Mouse (Mus musculus): ENCODE results near the gene Prelp. TPM values are rescaled to one million over a fixed set of nuclear protein-coding genes. Genes with fewer than 3 reads are reported as not detected.

The Prelp gene
- total RNA-seq, 4 experiments from 2014 or later: 40.0 to 103 (median 53.5) TPM

DNA sequence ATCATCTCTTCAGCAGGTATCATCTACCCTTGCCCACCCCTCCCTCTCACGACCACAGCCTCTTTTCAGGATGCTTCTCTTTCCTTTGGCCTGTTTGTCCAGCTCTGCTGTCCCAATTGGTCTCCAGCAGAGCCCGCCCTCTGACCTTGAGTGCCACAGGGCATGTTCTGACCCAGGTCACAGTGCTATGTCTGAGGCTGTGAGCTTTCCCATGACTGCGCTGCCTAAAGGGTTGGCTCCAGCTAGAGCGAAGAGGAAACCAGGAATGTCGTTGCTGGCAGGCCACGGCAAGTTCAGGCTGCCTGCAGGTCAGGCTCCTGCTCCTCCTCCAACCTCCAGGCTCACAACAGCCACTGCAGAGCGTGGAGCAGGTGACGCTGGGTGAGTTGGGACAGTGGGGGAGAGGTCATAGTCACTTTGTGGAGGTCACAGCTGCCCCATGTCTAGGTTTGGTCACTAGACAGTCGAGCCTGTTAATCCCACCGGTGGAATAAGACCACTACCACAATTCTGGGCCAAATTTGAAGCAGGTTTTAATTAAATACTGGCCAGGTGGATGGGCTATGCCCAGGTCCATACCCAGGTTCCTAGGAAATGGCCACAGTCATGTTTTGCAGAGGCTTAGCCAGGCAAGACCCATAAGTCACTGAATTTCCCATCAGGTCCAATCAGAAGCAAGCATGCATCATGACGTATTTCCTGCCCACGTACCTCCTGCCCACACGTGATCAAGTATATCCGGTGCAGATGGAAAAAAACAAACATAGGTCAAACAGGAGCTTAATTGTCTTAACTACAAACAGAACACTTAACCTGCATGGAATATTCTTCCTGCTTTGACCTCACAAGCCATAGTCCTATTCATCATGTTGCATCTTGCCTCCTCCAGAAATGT is 12.3 kb upstream of the Prelp start:
- DNase-seq: no peak

DNA sequence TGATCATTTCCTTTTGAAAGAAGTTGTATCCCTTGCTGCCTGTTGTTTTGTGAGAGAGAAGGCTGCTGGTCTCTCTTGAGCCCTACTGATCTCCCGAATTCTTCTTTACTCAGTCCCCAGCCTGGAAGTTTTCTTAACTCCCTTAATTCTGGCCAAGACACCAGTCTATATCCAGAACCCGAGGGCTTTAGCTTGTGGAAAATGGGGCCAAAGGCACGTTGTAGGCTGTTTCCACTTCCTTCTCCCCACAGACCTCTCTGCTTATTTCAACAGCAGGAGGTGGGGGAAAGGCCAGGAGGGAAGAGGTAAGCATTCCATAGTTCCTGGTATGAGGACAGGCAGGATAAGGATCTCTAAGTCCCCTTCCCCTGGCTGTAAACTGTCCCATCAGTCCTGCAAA is 8.8 kb upstream of the Prelp start:
- DNase-seq: no peak

DNA sequence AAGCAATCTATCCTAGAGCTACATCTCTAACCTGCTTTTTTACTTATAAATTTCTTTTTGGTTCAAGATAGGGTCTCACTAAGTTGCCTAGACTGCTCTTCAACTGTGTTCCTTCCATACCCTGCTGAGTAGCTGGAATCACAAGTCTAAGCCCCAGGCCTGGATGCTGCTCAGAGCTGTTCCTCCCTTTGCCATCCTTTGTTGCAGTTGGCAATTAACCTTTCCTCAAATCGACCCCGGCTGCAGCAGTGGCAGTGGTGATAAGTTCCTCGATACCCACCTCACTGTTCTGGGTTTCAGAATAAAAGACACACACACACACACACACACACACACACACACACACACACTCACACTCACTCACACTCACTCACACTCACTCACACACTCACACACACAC is 4.0 kb upstream of the Prelp start:
- DNase-seq: no peak

DNA sequence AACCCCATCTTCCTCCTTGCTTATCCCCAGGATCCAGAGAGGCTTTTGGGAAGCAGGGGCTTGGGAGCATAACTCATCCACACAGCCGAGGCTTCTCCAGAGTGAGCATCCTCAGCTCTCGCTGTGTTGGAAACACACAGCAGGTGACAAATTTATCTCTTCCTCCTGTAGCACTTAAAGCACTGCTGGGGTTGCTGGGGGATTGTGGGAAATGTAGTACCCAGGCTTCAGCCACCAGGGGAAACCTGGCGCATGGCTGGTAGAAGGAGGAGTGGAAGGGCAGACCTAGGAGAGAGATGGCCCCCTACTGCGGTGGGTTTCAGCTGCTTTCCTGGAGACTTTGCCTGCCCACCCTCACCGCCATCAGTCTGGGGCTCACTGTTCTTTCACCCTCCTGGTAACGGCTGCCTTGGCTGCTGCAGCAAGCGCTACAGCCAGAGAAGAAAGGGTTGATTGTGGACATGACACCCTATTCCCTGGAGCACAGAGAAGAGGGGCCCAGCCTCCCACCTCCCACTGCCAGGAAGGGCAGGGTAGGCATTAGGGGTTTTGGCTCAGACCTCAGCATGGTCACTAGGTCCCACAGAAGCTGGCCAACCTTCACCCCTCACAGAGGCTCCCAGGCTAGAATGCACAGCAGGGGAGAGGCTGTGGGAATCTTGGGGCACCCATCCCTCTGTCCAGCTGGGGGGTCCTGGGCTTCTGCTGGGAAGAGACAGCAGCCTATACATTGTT is 3.1 kb upstream of the Prelp start:
- DNase-seq: no peak

DNA sequence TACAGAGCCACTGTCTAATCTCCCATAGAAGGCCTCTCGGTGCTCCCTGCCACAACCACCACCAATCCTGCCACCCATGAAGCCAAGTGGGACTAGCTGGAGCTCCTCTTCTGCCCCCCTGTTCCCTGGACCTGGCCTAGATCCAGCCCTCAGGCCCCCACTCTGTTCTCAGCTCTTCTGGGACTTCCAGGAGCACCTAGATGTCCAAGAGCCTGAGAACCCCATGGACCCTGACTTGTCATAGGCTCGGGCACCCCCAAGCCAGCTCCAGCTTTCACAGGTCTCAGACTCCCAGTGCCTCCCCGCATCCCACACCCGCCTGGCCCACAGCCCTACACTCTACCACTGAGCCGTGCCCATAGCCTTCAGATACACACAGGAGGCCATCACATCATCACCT is 1.9 kb upstream of the Prelp start:
- no peak for DNase-seq

DNA sequence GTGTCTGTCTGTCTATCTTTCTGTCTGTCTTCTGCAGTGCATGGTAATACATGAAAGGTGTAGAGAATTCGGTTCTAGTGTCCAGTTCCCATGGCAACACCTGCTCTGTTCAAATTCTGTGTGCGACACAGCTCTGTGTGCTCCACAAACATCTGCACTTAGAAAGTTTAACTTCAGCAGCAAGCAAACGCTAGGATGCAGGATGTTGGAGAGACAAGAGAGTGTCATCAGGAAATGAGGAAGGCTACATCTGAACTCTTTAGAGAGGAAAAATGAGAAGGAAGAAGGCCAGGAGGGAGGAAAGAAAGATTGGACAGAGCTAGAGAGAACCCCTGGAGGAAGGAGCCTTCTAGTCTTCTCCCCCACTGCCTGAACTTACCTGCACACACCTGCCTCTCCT is 338 bp downstream of the Prelp start:
- DNase-seq: no peak

DNA sequence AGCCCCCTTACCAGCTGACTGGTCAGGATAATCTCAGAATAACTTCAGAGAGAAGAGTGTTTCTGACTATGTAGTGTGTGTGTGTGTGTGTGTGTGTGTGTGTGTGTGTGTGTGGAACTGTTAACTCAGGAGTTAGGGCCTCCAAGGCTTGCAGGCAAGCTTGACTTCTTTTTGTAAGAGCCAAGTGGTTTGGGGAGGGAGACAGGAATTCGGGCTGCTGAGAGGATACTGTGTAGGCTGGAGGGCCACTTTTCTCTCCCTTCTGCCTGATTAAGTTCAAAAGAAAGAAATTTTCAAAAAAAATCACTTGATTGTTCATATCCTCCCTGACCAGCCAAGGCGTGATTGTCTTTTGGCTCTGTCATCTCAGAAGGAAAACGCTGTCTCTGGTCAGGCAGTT is 813 bp downstream of the Prelp start:
- no peak for DNase-seq

DNA sequence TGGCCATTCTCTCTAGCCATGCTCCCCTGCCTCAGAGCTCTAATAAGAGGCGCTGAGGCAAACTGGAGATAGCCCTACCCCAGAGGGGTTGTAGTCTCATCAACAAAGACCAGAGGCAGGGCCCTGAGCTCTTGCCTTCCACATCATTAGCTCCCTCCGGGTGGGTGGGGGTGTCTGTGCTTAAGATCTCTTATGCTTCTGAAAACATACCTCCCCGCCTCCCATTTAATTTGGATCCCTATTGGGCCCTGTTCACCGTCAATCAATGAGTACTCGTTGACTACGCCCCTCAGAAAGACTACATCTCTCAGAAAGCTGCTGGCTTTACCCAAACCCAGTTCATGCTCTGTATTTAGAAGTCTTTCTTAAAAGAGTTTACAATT is 3.1 kb downstream of the Prelp start:
- no peak for DNase-seq

DNA sequence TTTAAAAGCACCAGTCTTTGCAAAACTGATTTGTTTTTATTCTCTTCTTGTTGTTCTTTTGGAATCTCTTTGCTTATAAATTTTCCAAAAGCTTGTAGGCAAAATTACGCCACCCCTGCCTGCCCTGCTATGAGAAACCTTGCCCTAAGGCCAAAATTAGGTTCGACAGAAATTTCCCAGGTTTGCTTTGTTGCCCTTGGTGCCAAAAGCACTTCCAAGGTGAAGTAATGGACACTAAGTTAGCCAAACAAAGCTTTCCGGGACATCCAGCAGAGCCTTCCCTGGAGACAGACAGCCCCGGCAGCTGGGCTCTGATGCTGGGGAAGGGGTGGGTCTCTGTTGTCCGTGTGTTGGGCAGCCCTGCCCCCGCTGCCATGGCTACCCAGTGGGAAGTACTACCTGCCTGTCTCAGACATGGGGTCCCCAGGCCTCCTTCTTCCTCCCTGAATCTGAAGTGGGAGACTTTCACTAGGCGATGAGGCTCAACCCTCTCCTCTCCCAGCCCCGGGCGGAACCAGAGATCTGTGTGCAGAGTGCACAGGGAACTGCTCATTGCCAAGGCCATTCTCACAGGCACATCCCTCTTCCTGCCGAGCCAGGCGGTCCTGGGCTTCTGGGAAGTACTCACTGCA is 3.6 kb downstream of the Prelp start:
- DNase-seq: peak; percentile 60

DNA sequence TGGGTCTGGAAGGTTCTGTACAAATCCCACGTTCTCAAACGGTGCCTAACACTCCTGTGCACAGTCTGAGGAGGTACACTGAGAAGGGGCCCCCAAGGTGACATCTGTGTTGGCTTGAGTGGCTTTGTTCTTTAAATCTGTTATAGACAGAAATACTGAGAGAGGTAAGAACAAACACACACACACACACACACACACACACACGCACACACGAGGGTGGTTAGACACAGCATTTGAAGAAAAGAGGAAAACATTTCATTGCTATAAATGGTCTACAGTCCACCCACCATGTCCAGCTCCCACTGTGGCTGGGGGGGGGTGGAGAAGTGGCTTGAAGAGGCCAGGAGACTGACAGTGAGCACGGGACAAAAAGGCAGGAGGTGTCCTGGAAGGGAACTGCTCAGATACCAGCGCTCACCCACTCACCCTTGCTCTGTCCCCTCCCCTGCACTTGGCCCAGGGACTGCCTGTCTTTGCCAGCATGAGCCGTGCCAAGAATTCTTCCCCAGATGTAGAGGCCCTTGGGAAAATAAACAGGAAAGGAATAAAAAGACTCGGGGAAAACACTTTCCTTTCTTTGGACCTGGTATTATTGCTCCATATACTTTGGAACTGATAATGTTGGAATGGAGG is 5.4 kb downstream of the Prelp start:
- peak; percentile 71 for DNase-seq

DNA sequence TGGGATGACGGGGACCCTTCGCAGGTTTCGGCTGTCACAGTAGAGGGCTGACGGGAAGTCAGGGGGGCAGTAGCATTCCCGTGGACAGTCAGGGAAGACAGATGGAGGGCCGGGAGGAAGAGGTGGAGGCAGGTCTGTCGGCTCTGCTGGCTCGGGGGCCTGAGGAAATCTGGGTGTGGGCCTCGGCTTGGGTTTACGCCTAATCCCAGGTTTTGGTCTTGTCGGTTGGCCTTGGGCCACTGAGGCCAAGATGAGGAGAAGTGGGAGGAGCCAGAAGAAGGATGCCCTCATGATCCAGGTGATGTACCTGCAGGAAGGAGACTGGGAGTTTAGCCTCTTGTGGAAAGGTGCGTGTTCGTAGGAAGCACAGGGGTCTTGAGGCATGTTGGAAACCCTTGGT is 6.1 kb downstream of the Prelp start:
- no peak for DNase-seq

DNA sequence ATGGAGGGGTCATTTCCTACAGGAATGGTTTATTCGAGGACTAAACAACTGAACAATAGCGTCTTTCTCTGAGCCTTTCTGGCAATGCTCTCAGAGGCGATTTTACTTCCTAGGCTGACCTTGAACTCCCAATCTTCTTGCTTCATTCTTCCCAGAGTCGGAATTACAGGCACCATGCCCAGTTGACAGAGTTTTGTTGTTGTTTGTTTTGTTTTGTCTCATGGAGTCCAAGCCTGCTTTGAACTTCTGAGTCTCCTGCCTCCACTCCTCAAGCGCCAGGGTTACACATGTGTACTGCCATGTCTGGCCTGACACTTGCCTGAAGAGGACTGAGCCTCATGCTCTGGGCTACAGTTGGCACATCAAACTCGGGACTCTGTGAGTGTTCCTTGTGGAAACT is 8.2 kb downstream of the Prelp start:
- DNase-seq: no peak

DNA sequence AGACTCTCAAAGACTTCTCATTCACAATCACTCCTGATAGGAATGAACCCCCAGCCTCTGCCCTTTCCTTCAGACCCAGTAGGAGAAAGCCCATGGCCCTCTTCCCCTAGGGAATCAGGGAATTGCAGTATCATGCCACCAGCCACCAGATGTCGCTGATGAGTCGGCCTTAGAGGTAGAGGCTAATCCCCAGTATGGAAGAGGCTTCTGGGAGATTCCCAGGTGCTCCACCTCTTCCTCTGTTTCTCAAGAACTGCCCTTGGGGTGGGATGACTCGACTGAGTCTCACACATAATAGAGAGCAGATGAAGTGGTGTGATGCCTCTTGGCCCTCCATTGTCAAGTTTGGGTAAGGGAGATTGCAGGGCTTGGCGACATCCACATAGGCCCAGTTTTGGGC is 9.8 kb downstream of the Prelp start:
- DNase-seq: no peak

DNA sequence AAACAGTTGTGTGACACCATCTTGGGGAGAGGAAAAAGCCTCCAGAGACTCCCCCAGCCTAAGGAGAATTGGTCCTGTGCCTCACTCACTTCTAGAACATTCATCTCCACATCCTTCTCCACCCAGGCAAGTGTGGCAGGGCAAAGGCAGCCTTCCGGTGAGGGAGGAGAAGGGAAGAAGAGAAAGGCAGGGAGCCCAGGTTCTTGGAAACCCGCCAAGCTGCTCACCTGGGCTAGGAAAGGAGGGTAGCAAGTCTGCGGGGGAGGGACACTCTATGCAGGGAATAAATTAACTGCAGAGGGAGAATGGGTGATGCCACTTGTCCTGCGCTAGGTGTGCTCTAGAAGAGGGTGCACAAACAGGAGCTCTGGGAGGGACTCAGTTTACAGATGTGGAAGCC is 10.2 kb downstream of the Prelp start:
- DNase-seq: no peak

DNA sequence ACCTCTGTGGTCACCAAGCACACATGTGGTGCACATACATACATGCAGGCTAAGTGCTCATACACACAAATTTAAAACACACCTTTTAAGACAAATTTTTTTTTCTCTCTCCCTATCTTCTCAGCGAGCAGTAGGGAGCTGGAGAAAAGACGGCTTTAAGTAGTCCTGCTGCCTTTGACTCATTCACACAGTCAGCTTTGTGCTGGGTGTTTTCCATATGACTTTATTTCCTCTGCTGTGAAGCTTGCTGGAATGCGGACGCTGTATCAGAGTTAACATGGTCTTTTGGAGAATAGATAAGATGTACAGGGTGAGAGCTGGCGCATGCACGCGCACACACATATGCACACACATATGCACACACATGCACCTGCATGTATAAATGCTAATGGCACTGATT is 11.1 kb downstream of the Prelp start:
- no peak for DNase-seq

DNA sequence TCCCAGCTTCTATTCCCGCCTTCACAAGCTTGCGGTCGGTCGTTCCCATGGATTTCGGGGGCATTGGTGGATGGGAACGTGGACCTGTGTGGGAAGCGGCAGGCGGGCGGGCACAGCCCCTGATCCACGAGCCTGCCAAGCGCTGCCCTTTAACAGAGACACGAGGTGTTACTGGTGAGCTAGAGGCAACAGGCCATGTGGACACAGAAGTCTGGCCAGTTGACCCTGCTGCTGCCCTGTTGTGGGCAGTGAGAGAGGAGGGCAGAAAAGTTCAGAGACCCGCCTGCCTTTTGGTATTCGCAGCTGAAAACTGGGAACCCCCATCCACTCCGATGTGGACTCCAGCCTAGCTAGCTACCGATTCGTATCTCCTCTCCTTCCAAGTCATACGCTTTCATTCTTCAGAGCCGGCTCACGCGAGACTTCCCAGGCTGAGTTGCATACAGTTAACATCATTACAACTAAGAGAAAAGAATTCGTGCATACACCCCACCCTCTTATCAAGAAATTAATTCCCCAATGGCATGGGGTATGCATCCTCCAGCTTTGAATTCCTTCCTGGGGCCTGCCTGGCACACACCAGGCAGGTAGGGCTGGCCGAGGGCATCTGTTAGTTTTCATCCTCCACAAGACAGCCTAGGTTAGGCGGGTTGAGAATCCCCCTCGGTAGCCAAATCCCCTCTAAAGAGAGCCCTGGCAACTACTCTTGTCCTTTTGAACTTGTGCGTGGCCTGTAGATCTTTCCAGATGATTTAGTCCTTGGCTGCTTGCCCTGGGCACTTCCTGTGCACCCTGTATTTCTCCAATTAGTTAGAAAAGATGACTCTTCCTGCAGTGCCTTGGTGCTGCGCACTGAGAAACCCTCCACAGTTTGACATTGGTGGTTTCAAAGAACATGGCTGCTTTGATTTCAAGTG is 12.3 kb downstream of the Prelp start:
- DNase-seq: peak; percentile 61

DNA sequence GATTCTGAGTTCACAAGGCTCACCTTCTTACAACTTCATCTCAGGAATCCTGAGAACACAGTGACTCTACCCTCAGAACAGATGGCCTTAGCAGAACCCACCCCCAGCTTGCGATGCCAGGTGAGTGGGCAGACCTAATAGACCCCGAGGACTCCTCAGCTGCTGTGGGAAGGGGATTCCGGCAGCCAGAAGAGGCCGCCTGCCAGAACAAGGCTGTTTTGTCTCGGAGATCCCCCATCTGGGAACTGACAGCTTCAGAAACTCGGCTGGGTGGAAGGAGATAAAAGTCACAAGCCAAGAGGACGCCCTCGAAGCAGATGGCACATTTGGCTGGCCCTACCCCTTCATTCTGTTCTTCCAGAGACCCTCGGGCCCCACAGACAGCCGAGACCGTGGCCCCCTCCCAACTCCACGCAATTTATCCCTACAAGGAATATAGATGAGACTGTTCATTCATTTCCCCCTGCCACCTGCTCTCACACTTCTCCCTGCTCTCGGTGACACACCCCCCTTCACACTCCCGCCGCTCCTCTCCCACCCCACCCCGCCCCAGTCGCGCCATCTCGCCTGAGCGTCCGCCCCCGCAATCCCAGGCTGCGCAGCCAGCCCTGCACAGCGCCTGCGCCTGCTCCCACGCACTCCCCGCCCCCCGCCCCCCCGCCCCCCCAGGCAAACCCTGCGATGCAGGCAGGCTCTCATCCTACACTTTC is 13.1 kb downstream of the Prelp start, which contains the start of gene Optc:
TSS of gene Optc (minus strand) at position 51 of the 710 bp plus-strand sequence.
- DNase-seq: no peak

DNA sequence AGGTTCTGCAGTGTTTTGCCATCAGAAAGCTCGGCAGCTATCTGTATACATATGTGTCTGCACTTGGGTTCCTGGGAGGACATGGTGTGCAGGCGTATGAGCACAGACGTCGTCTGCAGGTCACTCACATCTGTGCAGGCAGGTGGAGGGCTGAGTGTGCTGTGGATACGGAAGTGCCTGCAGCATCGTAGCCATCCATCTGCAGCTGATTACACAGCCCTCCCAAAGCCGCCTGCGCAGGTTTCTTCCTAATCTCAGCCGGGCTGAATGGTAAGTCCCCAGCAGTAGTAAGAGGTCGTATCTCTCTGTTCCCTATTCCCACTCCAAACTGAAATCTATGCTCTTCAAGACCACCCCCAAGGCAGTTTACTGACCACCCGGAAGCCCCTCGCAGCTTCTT is 14.8 kb downstream of the Prelp start:
- DNase-seq: no peak

DNA sequence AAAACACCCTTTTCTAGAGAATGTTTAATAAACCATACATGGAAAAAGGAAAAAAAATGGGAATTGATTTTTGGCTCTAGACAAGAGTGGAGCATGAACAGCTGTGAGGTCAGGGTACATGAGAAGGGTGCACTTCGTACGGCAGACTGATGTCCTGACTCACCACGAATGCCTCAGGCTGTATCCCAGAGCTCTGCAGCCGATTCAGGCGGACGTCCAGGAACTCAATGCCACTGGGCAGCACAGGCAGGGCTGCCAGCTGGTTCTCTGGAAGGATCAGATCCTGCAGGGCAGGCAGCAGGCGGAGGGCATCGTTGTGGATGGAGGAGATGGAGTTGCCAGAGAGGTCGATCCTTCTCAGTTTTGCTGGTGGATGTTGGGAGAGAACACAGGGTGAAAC is 20.4 kb downstream of the Prelp start:
- peak; percentile 52 for DNase-seq

DNA sequence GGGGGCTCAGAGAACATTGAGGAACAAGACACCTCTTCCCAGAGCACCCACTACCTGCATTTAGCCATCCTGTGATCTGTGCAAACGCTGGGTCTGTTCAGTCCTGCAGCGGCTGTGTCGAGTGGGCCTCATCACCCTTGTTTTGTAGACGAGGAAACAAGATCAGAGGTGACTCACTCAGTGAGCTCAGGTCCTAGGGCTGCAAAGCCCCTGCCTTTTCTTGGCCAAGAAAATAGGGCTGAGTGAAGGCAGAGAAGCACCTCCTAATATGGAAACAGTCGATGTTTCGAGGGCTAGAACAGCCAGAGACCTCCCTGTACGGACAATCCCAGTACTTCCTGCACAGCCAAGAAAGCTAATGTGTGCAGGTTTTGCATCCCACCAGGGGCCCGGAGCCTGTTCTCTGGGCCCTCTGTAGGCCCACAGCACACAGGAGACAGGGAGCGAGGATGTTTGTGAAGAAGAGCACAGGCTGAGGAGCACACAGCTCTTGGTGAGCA is 22.1 kb downstream of the Prelp start:
- no peak for DNase-seq

DNA sequence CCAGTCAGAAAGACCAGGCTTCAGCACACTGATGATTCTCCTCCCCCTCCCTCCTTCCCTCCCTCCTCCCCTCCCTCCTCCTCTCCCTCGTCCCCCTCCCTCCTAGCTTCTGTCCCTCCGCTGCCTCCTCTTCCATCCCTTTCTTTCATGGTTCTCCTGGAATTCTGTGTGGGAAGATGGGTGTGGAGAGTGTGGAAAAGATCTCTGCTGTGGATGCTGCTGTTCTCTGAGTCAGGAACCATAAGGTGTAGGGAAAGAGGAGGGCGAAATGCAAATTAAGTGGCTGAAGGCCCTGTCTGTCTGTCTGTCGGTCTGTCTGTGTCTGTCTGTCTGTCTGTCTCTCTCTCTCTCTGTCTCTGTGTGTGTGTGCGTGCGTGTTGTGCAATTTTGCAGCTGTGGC is 23.9 kb downstream of the Prelp start:
- no peak for DNase-seq

Data from adrenal gland, adult 8-10 months (tissue).